Comparison of ENCODE assay signal across 28 mouse cellular contexts in genomic region chrX:135725161-135725560, GRCm38 (mm10). TPM values are rescaled to one million over a fixed set of nuclear protein-coding genes. Genes with fewer than 3 reads are reported as not detected.
"Had no signal": no experiment of that assay in that cellular context is flagged by ENCODE, and none has a peak within 500 bp of the region (broad histone marks: within the 10 kb centered on the region; RNA-seq: fewer than 3 reads in every experiment).

Gene Tmsb15a, minus strand, starts transcription at chrX:135725261.

- H3K4me1 ChIP-seq: liver, embryonic 13.5 days; liver, embryonic 15.5 days; lung, embryonic 15.5 days; megakaryocyte, embryonic 14.5 days; midbrain, embryonic 13.5 days; midbrain, embryonic 15.5 days; neural tube, embryonic 13.5 days; neural tube, embryonic 15.5 days had no signal

- H3K27ac ChIP-seq: liver, embryonic 13.5 days; liver, embryonic 15.5 days; lung, embryonic 15.5 days; macrophage; midbrain, embryonic 13.5 days; midbrain, embryonic 15.5 days; neural tube, embryonic 13.5 days; neural tube, embryonic 15.5 days had no signal

- H3K27me3 ChIP-seq: liver, embryonic 15.5 days had no signal

- H3K36me3 ChIP-seq: liver, embryonic 13.5 days; liver, embryonic 15.5 days; lung, embryonic 15.5 days; midbrain, embryonic 13.5 days; midbrain, embryonic 15.5 days; neural tube, embryonic 13.5 days; neural tube, embryonic 15.5 days had no signal

- DNase-seq: liver, embryonic 13.5 days; liver, postnatal 0 days; lung, adult 2 months; lung, postnatal 14 days; lung, postnatal 36 days; right cerebral cortex, postnatal 25 days; right cerebral cortex, postnatal 4 days; spleen, adult 18-20 months; thymus, adult 18-20 months; thymus, postnatal 14 days; thymus, postnatal 36 days had no signal

- H3K4me3 ChIP-seq: liver, embryonic 13.5 days; liver, embryonic 15.5 days; lung, embryonic 15.5 days; megakaryocyte, embryonic 14.5 days; midbrain, embryonic 13.5 days; midbrain, embryonic 15.5 days; neural tube, embryonic 13.5 days; neural tube, embryonic 15.5 days had no signal

- H3K9ac ChIP-seq: liver, embryonic 13.5 days; liver, embryonic 15.5 days; liver, postnatal 0 days; lung, embryonic 15.5 days; midbrain, embryonic 13.5 days; midbrain, embryonic 15.5 days; neural tube, embryonic 13.5 days; neural tube, embryonic 15.5 days had no signal

- H3K9me3 ChIP-seq: liver, embryonic 13.5 days; liver, embryonic 15.5 days; lung, embryonic 15.5 days; megakaryocyte, embryonic 14.5 days; midbrain, embryonic 13.5 days; midbrain, embryonic 15.5 days; neural tube, embryonic 13.5 days; neural tube, embryonic 15.5 days had no signal

RNA-seq across cellular contexts. Expression of gene Tmsb15a, which starts in this region (rescaled TPM):
- total RNA-seq: megakaryocyte progenitor cell, adult 5-6 weeks; midbrain, postnatal 0 days; monocyte, adult 5-6 weeks had no signal
- polyA plus RNA-seq: liver, embryonic 13.5 days; liver, embryonic 15.5 days; liver, postnatal 0 days; lung, adult 2 months; lung, embryonic 15.5 days; lung, postnatal 0 days; macrophage; midbrain, embryonic 11.5 days; midbrain, embryonic 13.5 days; midbrain, embryonic 15.5 days; midbrain, postnatal 0 days; neural tube, embryonic 11.5 days; neural tube, embryonic 13.5 days; neural tube, embryonic 15.5 days; small intestine, adult 2 months; stomach, embryonic 14.5 days; stomach, embryonic 16.5 days had no signal
